Mouse (Mus musculus): ENCODE results near the gene Grsf1.

DNA sequence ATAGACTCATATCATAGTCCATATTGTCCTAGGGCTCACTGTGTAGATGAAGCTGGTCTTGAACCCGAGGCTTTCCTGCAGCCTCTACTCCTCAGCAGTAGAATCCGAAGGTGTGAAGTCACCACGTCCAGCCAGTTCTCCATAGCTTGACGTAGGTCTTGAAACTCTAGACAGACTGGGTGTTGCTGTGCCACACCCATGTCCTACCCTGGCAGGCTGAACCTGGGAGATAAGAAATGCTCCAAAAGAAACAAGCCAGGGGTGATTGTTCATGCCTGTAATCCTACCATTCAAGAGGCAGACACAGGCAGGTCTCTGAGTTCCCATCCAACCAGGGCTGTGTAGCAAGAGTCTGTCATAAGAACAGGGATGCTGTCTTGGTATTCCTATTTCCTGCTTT is 48.4 kb downstream of the Grsf1 start:
- no peak for TF ChIP-seq CTCF (conservative IDR thresholded peaks at IDR 0.05; ENCODE audit: insufficient read depth, insufficient read length, low read depth, low read length)
- no peak for TF ChIP-seq POLR2A (IDR thresholded peaks at IDR 0.05; ENCODE audit: low read depth, low read length)
